Mouse (Mus musculus) bone marrow, adult 2 months (tissue): ENCODE measurements around the gene Clec2l.

ENCODE experiments used
- CTCF ChIP-seq: fragments of 200-500 bp; IDR thresholded peaks from 2 replicates; pipeline ENCODE4 v1.5.1; 2011; ENCODE audit warnings: low read length, control low read depth; ENCODE audit not compliant: control insufficient read depth, insufficient read depth
- POLR2A ChIP-seq: fragments of 200-500 bp; IDR thresholded peaks from 2 replicates; pipeline ENCODE4 v1.6.1; 2011; ENCODE audit warnings: low read depth, mild to moderate bottlenecking, control low read depth, low read length, borderline replicate concordance; ENCODE audit not compliant: control insufficient read depth

DNA sequence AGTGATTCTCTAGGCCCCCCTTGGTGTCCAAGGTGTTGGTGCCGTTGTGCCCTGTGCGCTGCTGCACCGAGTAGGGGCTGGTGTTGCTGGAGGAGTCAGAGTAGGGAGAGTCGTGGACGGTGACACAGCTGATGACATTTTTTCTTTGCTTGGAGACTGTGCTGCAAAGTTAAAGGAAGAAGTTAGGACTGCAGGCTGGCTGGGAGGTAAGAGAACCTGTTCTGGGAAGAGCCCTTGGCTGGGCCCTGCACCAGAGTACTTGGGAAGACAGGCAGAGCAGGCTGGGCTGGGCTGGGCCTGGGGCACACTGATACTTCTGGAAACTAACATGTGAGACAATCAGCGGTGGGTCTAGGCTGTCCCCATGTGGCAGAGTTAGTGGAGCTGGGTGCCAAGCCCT, 40.7 kb downstream of the Clec2l start:
- TF ChIP-seq POLR2A (no peak), CTCF (no peak)
